Mouse (Mus musculus) kidney, postnatal 0 days (tissue): ENCODE results near the gene Vmn2r29. TPM values are rescaled to one million over a fixed set of nuclear protein-coding genes. Genes with fewer than 3 reads are reported as not detected.
"Not testable (repeated sequence)": the region's sequence is repeated elsewhere in the genome, so short reads cannot be mapped to it uniquely, and the experiment has no call there.

Source experiments
- ATAC-seq: fragments of 200-750 bp; cut with Nextera tagmentation; replicated peaks from 2 replicates; pipeline ENCODE4 v1.8.0; 2017; ENCODE audit warnings: low read depth, moderate number of reproducible peaks, moderate TSS enrichment, moderate library complexity; ENCODE audit not compliant: low FRiP score
- DNase-seq: peaks from one replicate; pipeline ENCODE4 v3.0.0-alpha.2; 2016; ENCODE audit warnings: low spot score
- H3K27ac ChIP-seq: fragments of 300-500 bp; sonication (generic); 2 replicates; pipeline ENCODE4 v1.5.1; 2014; ENCODE audit warnings: mild to moderate bottlenecking
- H3K27me3 ChIP-seq: fragments of 300-500 bp; sonication (generic); 2 replicates; pipeline ENCODE4 v1.6.1; 2014; ENCODE audit warnings: low read length, mixed read lengths; ENCODE audit not compliant: insufficient read depth
- H3K36me3 ChIP-seq: fragments of 300-500 bp; sonication (generic); 2 replicates; pipeline ENCODE4 v1.6.1; 2014; ENCODE audit warnings: low read length, mixed read lengths; ENCODE audit not compliant: insufficient read depth
- H3K4me1 ChIP-seq: fragments of 300-500 bp; sonication (generic); replicated peaks from 2 replicates; pipeline ENCODE4 v1.6.1; 2014; ENCODE audit warnings: antibody characterized with exemption, low read length, mixed read lengths; ENCODE audit not compliant: insufficient read depth
- H3K4me2 ChIP-seq: fragments of 300-500 bp; sonication (generic); 2 replicates; pipeline ENCODE4 v1.6.1; 2014; ENCODE audit warnings: mild to moderate bottlenecking, low read length, moderate library complexity, mixed read lengths
- H3K4me3 ChIP-seq: fragments of 300-500 bp; sonication (generic); replicated peaks from 2 replicates; pipeline ENCODE4 v1.5.1; 2014; ENCODE audit warnings: low read depth, low read length
- H3K9ac ChIP-seq: fragments of 300-500 bp; sonication (generic); 2 replicates; pipeline ENCODE4 v1.6.1; 2014; ENCODE audit warnings: low read depth, low read length
- H3K9me3 ChIP-seq: fragments of 300-500 bp; sonication (generic); replicated peaks from 2 replicates; pipeline ENCODE4 v1.6.1; 2016; ENCODE audit warnings: low read length, inconsistent platforms, mixed read lengths
- CTCF ChIP-seq: IDR thresholded peaks from 2 replicates; pipeline ENCODE4 v1.5.1; 2016; ENCODE audit warnings: antibody characterized with exemption, low read depth, mild to moderate bottlenecking, moderate library complexity
- WGBS: fragments of 180-500 bp; shearing (Covaris S2); extraction: QIAGEN DNeasy Blood & Tissue Kit; methylation state at CpG from one replicate; pipeline ENCODE4 v1.1.7; 2014; 5-methylcytosine and 5-hydroxymethylcytosine counted together
- polyA plus RNA-seq: library from polyadenylated mRNA; unstranded; fragments of >200 nt; fragmentation: Nextera tagmentation; extraction: Ambion mirVana; gene quantifications from 2 replicates; pipeline ENCODE4 v1.2.1, GENCODE M21; 2015

The Vmn2r29 gene
- polyA plus RNA-seq, result 0.42 and 0.51 TPM in 2 replicates

DNA sequence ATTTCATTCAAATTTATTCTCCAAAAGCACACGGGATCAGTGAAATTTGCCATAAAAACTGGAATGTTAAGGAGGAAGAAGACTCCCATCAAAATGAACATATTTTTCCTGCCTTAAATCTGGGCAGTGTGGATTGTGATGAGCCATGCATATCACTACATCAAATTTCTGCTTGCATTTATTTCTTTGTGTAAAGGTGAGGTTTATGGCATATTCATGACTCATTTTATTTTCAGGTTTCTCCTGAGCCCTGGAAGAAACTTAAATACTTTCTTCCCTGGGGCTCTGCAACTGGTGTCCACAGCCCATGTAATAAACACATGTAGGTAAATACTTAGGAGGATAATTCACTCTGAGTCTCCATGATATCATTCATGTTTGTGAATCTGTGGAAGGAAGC lies at the start of gene Vmn2r29:
Vmn2r29 (minus strand) TSS at position 101 of the 400 bp plus-strand sequence.
- not testable (repeated sequence) for H3K4me1 ChIP-seq, DNase-seq, H3K27ac ChIP-seq, H3K27me3 ChIP-seq, ATAC-seq, H3K4me2 ChIP-seq, H3K4me3 ChIP-seq, H3K9me3 ChIP-seq, H3K9ac ChIP-seq, H3K36me3 ChIP-seq
- no CpG with 5 or more reads among the region's 1 CpGs for WGBS

- H3K36me3 ChIP-seq, result peaks cover 22% of the 10 kb centered on the region; the same call in 1 of the 2 replicates
- WGBS, result 83% methylated on average over 16 of the region's 16 CpGs
- no peaks in the 10 kb centered on the region for H3K27me3 ChIP-seq
- no peaks in the 10 kb centered on the region for H3K4me1 ChIP-seq
- ATAC-seq, result no peak
- H3K27ac ChIP-seq, result no peak overlapping the region
- H3K9ac ChIP-seq, result no peak overlapping the region
- peak; percentile 38 for DNase-seq
- H3K9me3 ChIP-seq, result no peaks in the 10 kb centered on the region
- TF ChIP-seq CTCF, result peak; percentile 61
- no peak overlapping the region for H3K4me3 ChIP-seq
- H3K4me2 ChIP-seq, result no peak overlapping the region
Measured at GRCm38 (mm10) chr7:7295595-7295994, 48.5 kb upstream of the Vmn2r29 start.

DNA sequence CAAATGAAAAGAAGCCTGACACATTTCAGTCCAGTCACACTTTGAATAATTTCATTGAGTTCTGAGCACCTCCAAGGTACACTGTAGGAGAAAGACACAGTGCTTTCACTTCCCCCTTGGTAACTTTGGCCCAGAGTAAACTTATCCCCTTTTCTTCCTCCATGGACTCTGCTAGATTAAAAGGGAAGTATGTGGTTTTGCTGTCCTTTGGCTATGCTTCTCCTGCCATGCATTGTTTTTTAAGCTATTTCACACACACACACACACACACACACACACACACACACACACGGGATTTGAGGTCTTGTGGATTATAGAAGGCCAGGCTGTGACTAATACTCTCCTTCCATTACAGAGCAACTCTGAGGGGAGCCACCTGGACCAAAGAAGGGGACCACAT lies 34.3 kb upstream of the Vmn2r29 start:
- no peak for TF ChIP-seq CTCF
- no peaks in the 10 kb centered on the region for H3K4me1 ChIP-seq
- DNase-seq, result no peak
- H3K9me3 ChIP-seq, result no peaks in the 10 kb centered on the region
- 53% methylated on average over 1 of the region's 1 CpGs for WGBS
- H3K27me3 ChIP-seq, result no peaks in the 10 kb centered on the region
- H3K4me2 ChIP-seq, result no peak overlapping the region
- ATAC-seq, result no peak
- no peak overlapping the region for H3K9ac ChIP-seq
- no peak overlapping the region for H3K27ac ChIP-seq
- H3K36me3 ChIP-seq, result peaks cover 16% of the 10 kb centered on the region
- no peak overlapping the region for H3K4me3 ChIP-seq

DNA sequence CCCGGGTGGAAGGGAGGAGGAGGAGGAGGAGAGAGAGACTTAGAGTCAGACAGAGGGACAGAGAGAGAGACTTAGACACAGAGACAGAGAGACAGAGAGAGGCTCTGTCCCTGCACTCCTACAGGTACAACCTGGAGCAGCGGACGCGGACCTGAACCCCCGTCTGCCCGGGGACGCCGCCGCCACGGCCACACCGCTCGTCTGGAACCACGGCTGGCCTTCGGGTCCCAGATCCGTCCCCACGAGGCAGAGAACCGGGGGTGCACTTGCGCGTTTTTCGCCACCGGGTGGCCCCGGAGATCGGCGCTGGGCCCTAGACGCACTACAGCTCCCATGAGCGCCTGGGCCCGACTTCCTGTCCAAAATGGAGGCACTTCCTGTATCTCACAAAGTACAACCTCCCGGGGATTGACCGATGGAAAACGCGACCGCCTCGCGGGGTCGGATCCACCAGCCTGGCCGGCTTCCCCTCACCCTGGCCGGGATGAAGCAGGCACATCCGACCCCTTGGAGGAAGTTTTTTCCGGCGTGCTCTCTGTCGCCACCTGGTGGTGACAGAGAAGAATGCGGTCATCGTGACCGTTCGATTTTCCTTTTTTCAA lies 30.9 kb upstream of the Vmn2r29 start, which contains the start of gene Gm45844:
Gm45844 (minus strand) TSS at position 324 of the 602 bp plus-strand sequence.
- H3K36me3 ChIP-seq, result not testable (repeated sequence)
- Histone ChIP-seq H3K9ac (peak within 1 kb of the TSS; percentile 28; the same call in 1 of the 2 replicates), H3K27ac (peak within 1 kb of the TSS; percentile 58; the same call in 1 of the 2 replicates)

DNA sequence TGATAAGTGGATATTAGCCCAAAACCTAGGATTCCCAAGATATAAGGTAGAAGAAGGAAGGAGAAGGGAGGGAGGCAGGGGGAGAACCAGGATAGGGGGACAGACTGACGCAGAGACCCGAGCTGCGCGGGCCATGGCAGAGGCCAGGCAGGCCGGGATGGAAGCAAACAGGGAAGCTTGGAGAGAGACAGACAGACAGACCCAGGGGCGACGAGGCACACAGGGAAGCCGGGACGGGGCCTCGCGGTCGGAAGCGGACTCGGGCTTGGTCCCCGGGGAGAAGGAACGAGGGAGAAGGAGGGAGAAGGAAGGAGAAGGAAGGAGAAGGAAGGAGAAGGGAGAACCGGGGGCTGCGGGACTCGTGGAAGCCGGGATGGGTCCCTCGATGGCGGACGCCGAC lies 30.4 kb upstream of the Vmn2r29 start:
- not testable (repeated sequence) for H3K9me3 ChIP-seq, H3K36me3 ChIP-seq, H3K27me3 ChIP-seq, H3K4me1 ChIP-seq
- WGBS, result 37% methylated on average over 24 of the region's 24 CpGs
- peak; percentile 64 for DNase-seq
- Histone ChIP-seq H3K4me3 (peak overlapping the region; percentile 30), H3K27ac (peak overlapping the region; percentile 58; the same call in 1 of the 2 replicates), H3K4me2 (peak overlapping the region; percentile 46), H3K9ac (peak overlapping the region; percentile 28; the same call in 1 of the 2 replicates)
- peak; percentile 82; the same call in 1 of the 2 replicates for ATAC-seq

More for the DNA sequence above, 30.9 kb upstream of the Vmn2r29 start, which contains the start of gene Gm45844:
- not testable (repeated sequence) for H3K4me1 ChIP-seq, H3K9me3 ChIP-seq, H3K27me3 ChIP-seq
- peak; percentile 96 for TF ChIP-seq CTCF
- 31% methylated on average over 45 of the region's 45 CpGs for WGBS
- peak within 1 kb of the TSS; percentile 46 for H3K4me2 ChIP-seq
- DNase-seq, result peak; percentile 65
- ATAC-seq, result peak; percentile 99
- H3K4me3 ChIP-seq, result peak within 1 kb of the TSS; percentile 30

- DNase-seq, H3K9me3 ChIP-seq, H3K36me3 ChIP-seq, ATAC-seq, H3K27ac ChIP-seq, H3K27me3 ChIP-seq, H3K4me1 ChIP-seq: not testable (repeated sequence)
- 2% methylated on average over 23 of the region's 24 CpGs for WGBS
- Histone ChIP-seq H3K4me2 (peak within 1 kb of the TSS; percentile 53), H3K4me3 (peak within 1 kb of the TSS; percentile 42), H3K9ac (peak within 1 kb of the TSS; percentile 37; the same call in 1 of the 2 replicates)
Measured at GRCm38 (mm10) chr7:7209313-7210151, 37.6 kb downstream of the Vmn2r29 start, which contains the start of gene Zfp772. Gene Zfp772, minus strand, starts transcription at chr7:7209998.
